ENCODE assay signal across 12 mouse cellular contexts in genomic region chr3:101395341-101395740, GRCm38 (mm10). TPM values are rescaled to one million over a fixed set of nuclear protein-coding genes. Genes with fewer than 3 reads are reported as not detected.
DNase-seq lines count a peak whose midpoint lies in the region; ATAC-seq lines count a peak whose summit lies in the region.
"Had no signal": no experiment of that assay in that cellular context is flagged by ENCODE, and none has a peak within 500 bp of the region (broad histone marks: within the 10 kb centered on the region; RNA-seq: fewer than 3 reads in every experiment).

No protein-coding gene starts in this region.

- H3K27ac ChIP-seq in embryonic facial prominence, embryonic 10.5 days (replicated peaks) = peak overlapping the region; percentile 92
- H3K27ac ChIP-seq in hindbrain, embryonic 13.5 days = peak overlapping the region; percentile 48; the same call in 1 of the 2 replicates
- 0 out of 2 replicates have a peak overlapping the region, but pooled peaks have one; percentile 6 for H3K27ac ChIP-seq in neural tube, embryonic 13.5 days (replicated peaks)
- H3K27ac ChIP-seq: liver, embryonic 14.5 days had no signal

- H3K9me3 ChIP-seq in embryonic facial prominence, embryonic 10.5 days = no peaks in the 10 kb centered on the region
- H3K9me3 ChIP-seq in hindbrain, embryonic 13.5 days = no peaks in the 10 kb centered on the region
- H3K9me3 ChIP-seq in neural tube, embryonic 13.5 days = no peaks in the 10 kb centered on the region

- ATAC-seq in hindbrain, embryonic 13.5 days (ENCODE audit: low FRiP score) = no peak
- no peak for ATAC-seq in neural tube, embryonic 13.5 days (ENCODE audit: low read depth)

- H3K9ac ChIP-seq in hindbrain, embryonic 13.5 days = peak overlapping the region; percentile 43; the same call in 1 of the 2 replicates
- no peak overlapping the region for H3K9ac ChIP-seq in neural tube, embryonic 13.5 days
- H3K9ac ChIP-seq: liver, embryonic 14.5 days had no signal

- H3K4me3 ChIP-seq in embryonic facial prominence, embryonic 10.5 days = peak overlapping the region; percentile 27
- H3K4me3 ChIP-seq in hindbrain, embryonic 13.5 days = no peak overlapping the region
- no peak overlapping the region for H3K4me3 ChIP-seq in neural tube, embryonic 13.5 days

- WGBS in embryonic facial prominence, embryonic 10.5 days = 18% methylated on average over 5 of the region's 5 CpGs
- 46% methylated on average over 5 of the region's 5 CpGs for WGBS in hindbrain, embryonic 13.5 days
- WGBS in neural tube, embryonic 13.5 days = 59% methylated on average over 5 of the region's 5 CpGs

- H3K27me3 ChIP-seq in embryonic facial prominence, embryonic 10.5 days (replicated peaks; ENCODE audit: low read depth, poor library complexity, severe bottlenecking) = no peaks in the 10 kb centered on the region
- no peaks in the 10 kb centered on the region for H3K27me3 ChIP-seq in hindbrain, embryonic 13.5 days
- H3K27me3 ChIP-seq in neural tube, embryonic 13.5 days = no peaks in the 10 kb centered on the region

- no peak overlapping the region for H3K4me2 ChIP-seq in hindbrain, embryonic 13.5 days
- H3K4me2 ChIP-seq in neural tube, embryonic 13.5 days = no peak overlapping the region

- H3K36me3 ChIP-seq in embryonic facial prominence, embryonic 10.5 days (replicated peaks) = 0 out of 2 replicates have a peak, but pooled peaks cover 4% of the 10 kb centered on the region
- H3K36me3 ChIP-seq in hindbrain, embryonic 13.5 days = no peaks in the 10 kb centered on the region
- H3K36me3 ChIP-seq in neural tube, embryonic 13.5 days = no peaks in the 10 kb centered on the region

- peak; percentile 33 to 59 for DNase-seq in kidney, postnatal 4 days
- no peak for DNase-seq in kidney, adult 9 months
- peak; percentile 92 for DNase-seq in embryonic facial prominence, embryonic 10.5 days (ENCODE audit: low spot score)
- DNase-seq in spleen, postnatal 4 days (ENCODE audit: low spot score in 2 of 2) = no peak
- no peak for DNase-seq in spleen, postnatal 36 days (ENCODE audit: low spot score in 2 of 2)
- DNase-seq: adrenal gland, postnatal 25 days; cerebellum, adult 9-11 months; gastrocnemius, postnatal 25 days; right cerebral cortex, postnatal 4 days had no signal

- H3K4me1 ChIP-seq in embryonic facial prominence, embryonic 10.5 days = peaks cover 100% of the 10 kb centered on the region
- H3K4me1 ChIP-seq in hindbrain, embryonic 13.5 days (replicated peaks) = peaks cover 98% of the 10 kb centered on the region
- H3K4me1 ChIP-seq in neural tube, embryonic 13.5 days (replicated peaks) = peaks cover 100% of the 10 kb centered on the region

RNA-seq across cellular contexts. Expression of gene Igsf3, which starts 18.5 kb away (rescaled TPM):
- polyA plus RNA-seq in embryonic facial prominence, embryonic 10.5 days (2016; fragmentation: Nextera tagmentation; extraction: Ambion mirVana) = 52.1 and 59.2 TPM in 2 replicates
- polyA plus RNA-seq in hindbrain, embryonic 13.5 days (2015; fragmentation: Nextera tagmentation; extraction: Ambion mirVana) = 81.4 and 87.9 TPM in 2 replicates
- 76.9 and 80.0 TPM in 2 replicates for polyA plus RNA-seq in neural tube, embryonic 13.5 days (2015; fragmentation: Nextera tagmentation; extraction: Ambion mirVana)

Comparison
In these comparisons a context has a peak if more than half of its experiments do, and no peak if none do; other contexts are left out.
1. DNase-seq: peak in kidney, postnatal 4 days (2 of 2) and embryonic facial prominence, embryonic 10.5 days (single experiment); none in kidney, adult 9 months (single experiment), spleen, postnatal 4 days (0 of 2) and spleen, postnatal 36 days (0 of 2).
2. H3K27ac ChIP-seq: peak in every context shown above with its lines; median percentile 92 in embryonic facial prominence, embryonic 10.5 days; 48 in hindbrain, embryonic 13.5 days; 6 in neural tube, embryonic 13.5 days.